Mouse (Mus musculus): ENCODE data around the gene Aipl1.

- TF ChIP-seq CTCF (IDR thresholded peaks at IDR 0.05; ENCODE audit: low read depth) (no peak), EP300 (IDR thresholded peaks at IDR 0.05; ENCODE audit: low read depth) (no peak)
Measured at GRCm38 (mm10) chr11:72070733-72071132, 33.4 kb upstream of the Aipl1 start.
